Mouse (Mus musculus) kidney, embryonic 16.5 days (tissue): ENCODE data around the gene Mnd1. TPM values are rescaled to one million over a fixed set of nuclear protein-coding genes. Genes with fewer than 3 reads are reported as not detected.

Source experiments
- ATAC-seq: fragments of 200-750 bp; cut with Nextera tagmentation; 2 replicates; pipeline ENCODE4 v1.8.0; 2017; ENCODE audit warnings: moderate TSS enrichment; ENCODE audit not compliant: low FRiP score, low TSS enrichment
- H3K27ac ChIP-seq: fragments of 300-500 bp; sonication (generic); 2 replicates; pipeline ENCODE4 v1.5.1; 2014; ENCODE audit warnings: low read length
- H3K27me3 ChIP-seq: fragments of 300-500 bp; sonication (generic); 2 replicates; pipeline ENCODE4 v1.6.1; 2014; ENCODE audit warnings: low read length, control low read depth, mixed read lengths; ENCODE audit not compliant: insufficient read depth
- H3K36me3 ChIP-seq: fragments of 300-500 bp; sonication (generic); 2 replicates; pipeline ENCODE4 v1.6.1; 2014; ENCODE audit warnings: low read length, control low read depth, mixed read lengths; ENCODE audit not compliant: insufficient read depth
- H3K4me1 ChIP-seq: fragments of 300-500 bp; sonication (generic); 2 replicates; pipeline ENCODE4 v1.6.1; 2014; ENCODE audit warnings: low read length, control low read depth, mixed read lengths; ENCODE audit not compliant: insufficient read depth
- H3K4me2 ChIP-seq: fragments of 300-500 bp; sonication (generic); replicated peaks from 2 replicates; pipeline ENCODE4 v1.6.1; 2014; ENCODE audit warnings: low read depth, low read length
- H3K4me3 ChIP-seq: fragments of 300-500 bp; sonication (generic); 2 replicates; pipeline ENCODE4 v1.5.1; 2014; ENCODE audit warnings: mild to moderate bottlenecking, low read length
- H3K9ac ChIP-seq: fragments of 300-500 bp; sonication (generic); replicated peaks from 2 replicates; pipeline ENCODE4 v1.6.1; 2014; ENCODE audit warnings: low read length
- H3K9me3 ChIP-seq: fragments of 300-500 bp; sonication (generic); 2 replicates; pipeline ENCODE4 v1.6.1; 2016; ENCODE audit warnings: low read length, control low read depth
- WGBS: fragments of 180-500 bp; shearing (Covaris S2); extraction: QIAGEN DNeasy Blood & Tissue Kit; methylation state at CpG from one replicate; pipeline ENCODE4 v1.1.7; 2014; 5-methylcytosine and 5-hydroxymethylcytosine counted together
- polyA plus RNA-seq: library from polyadenylated mRNA; unstranded; fragments of >200 nt; fragmentation: Nextera tagmentation; extraction: Ambion mirVana; gene quantifications from 2 replicates; pipeline ENCODE4 v1.2.1, GENCODE M21; 2015

The Mnd1 gene
- polyA plus RNA-seq, 1 experiment from 2014 or later: 13.3 TPM

GRCm38 (mm10) chr3:84080074-84080473 lies 75.5 kb downstream of the Mnd1 start:
- Histone ChIP-seq H3K4me1 (peaks cover 4% of the 10 kb centered on the region), H3K9ac (no peak overlapping the region), H3K4me2 (no peak overlapping the region), H3K27ac (no peak overlapping the region), H3K4me3 (no peak overlapping the region), H3K27me3 (no peaks in the 10 kb centered on the region), H3K9me3 (peaks cover 7% of the 10 kb centered on the region; the same call in 1 of the 2 replicates), H3K36me3 (no peaks in the 10 kb centered on the region)
- ATAC-seq: no peak
- WGBS: 87% methylated on average over 7 of the region's 7 CpGs

GRCm38 (mm10) chr3:84077505-84077904 lies 78.1 kb downstream of the Mnd1 start:
- ATAC-seq: no peak
- Histone ChIP-seq H3K9ac (no peak overlapping the region), H3K27ac (no peak overlapping the region), H3K4me2 (no peak overlapping the region), H3K4me1 (no peaks in the 10 kb centered on the region), H3K9me3 (peaks cover 7% of the 10 kb centered on the region; the same call in 1 of the 2 replicates), H3K4me3 (no peak overlapping the region), H3K27me3 (no peaks in the 10 kb centered on the region), H3K36me3 (no peaks in the 10 kb centered on the region)
- 92% methylated on average over 4 of the region's 4 CpGs for WGBS

- no peak overlapping the region for H3K9ac ChIP-seq
- ATAC-seq: no peak
- H3K4me2 ChIP-seq: no peak overlapping the region
- no peaks in the 10 kb centered on the region for H3K27me3 ChIP-seq
- no peaks in the 10 kb centered on the region for H3K4me1 ChIP-seq
- no peak overlapping the region for H3K27ac ChIP-seq
- H3K4me3 ChIP-seq: no peak overlapping the region
- no peaks in the 10 kb centered on the region for H3K9me3 ChIP-seq
- WGBS: 79% methylated on average over 13 of the region's 13 CpGs
- H3K36me3 ChIP-seq: no peaks in the 10 kb centered on the region
These were observed 78.8 kb downstream of the Mnd1 start for GRCm38 (mm10) chr3:84076543-84077332.

- H3K9ac ChIP-seq: no peak overlapping the region
- H3K4me3 ChIP-seq: no peak overlapping the region
- no peaks in the 10 kb centered on the region for H3K27me3 ChIP-seq
- no peak overlapping the region for H3K27ac ChIP-seq
- 51% methylated on average over 4 of the region's 4 CpGs for WGBS
- H3K36me3 ChIP-seq: no peaks in the 10 kb centered on the region
- no peak overlapping the region for H3K4me2 ChIP-seq
- no peak for ATAC-seq
- no peaks in the 10 kb centered on the region for H3K4me1 ChIP-seq
- no peaks in the 10 kb centered on the region for H3K9me3 ChIP-seq
These were observed 80.1 kb downstream of the Mnd1 start for GRCm38 (mm10) chr3:84075516-84075915.

GRCm38 (mm10) chr3:84074777-84075176 lies 80.8 kb downstream of the Mnd1 start:
- Histone ChIP-seq H3K4me3 (no peak overlapping the region), H3K9me3 (no peaks in the 10 kb centered on the region), H3K4me1 (no peaks in the 10 kb centered on the region), H3K27ac (no peak overlapping the region), H3K27me3 (no peaks in the 10 kb centered on the region), H3K9ac (no peak overlapping the region), H3K4me2 (no peak overlapping the region), H3K36me3 (no peaks in the 10 kb centered on the region)
- no peak for ATAC-seq
- WGBS: 64% methylated on average over 2 of the region's 2 CpGs

GRCm38 (mm10) chr3:84071641-84072040 lies 83.9 kb downstream of the Mnd1 start:
- Histone ChIP-seq H3K9me3 (no peaks in the 10 kb centered on the region), H3K27me3 (no peaks in the 10 kb centered on the region), H3K4me3 (no peak overlapping the region), H3K4me1 (no peaks in the 10 kb centered on the region), H3K4me2 (no peak overlapping the region), H3K27ac (no peak overlapping the region), H3K9ac (no peak overlapping the region), H3K36me3 (no peaks in the 10 kb centered on the region)
- ATAC-seq: no peak
- WGBS: 18% methylated on average over 2 of the region's 2 CpGs

GRCm38 (mm10) chr3:84070811-84071210 lies 84.8 kb downstream of the Mnd1 start:
- H3K27ac ChIP-seq: no peak overlapping the region
- 89% methylated on average over 8 of the region's 8 CpGs for WGBS
- no peaks in the 10 kb centered on the region for H3K9me3 ChIP-seq
- ATAC-seq: no peak
- no peak overlapping the region for H3K4me3 ChIP-seq
- no peak overlapping the region for H3K4me2 ChIP-seq
- no peaks in the 10 kb centered on the region for H3K27me3 ChIP-seq
- no peaks in the 10 kb centered on the region for H3K4me1 ChIP-seq
- no peaks in the 10 kb centered on the region for H3K36me3 ChIP-seq
- H3K9ac ChIP-seq: no peak overlapping the region

- no peak overlapping the region for H3K4me2 ChIP-seq
- H3K27ac ChIP-seq: no peak overlapping the region
- ATAC-seq: no peak
- H3K4me1 ChIP-seq: no peaks in the 10 kb centered on the region
- H3K27me3 ChIP-seq: no peaks in the 10 kb centered on the region
- H3K4me3 ChIP-seq: no peak overlapping the region
- H3K9me3 ChIP-seq: peaks cover 2% of the 10 kb centered on the region; the same call in 1 of the 2 replicates
- H3K36me3 ChIP-seq: no peaks in the 10 kb centered on the region
- H3K9ac ChIP-seq: no peak overlapping the region
- 81% methylated on average over 13 of the region's 13 CpGs for WGBS
These were observed 86.5 kb downstream of the Mnd1 start for GRCm38 (mm10) chr3:84068831-84069709.

- no peak overlapping the region for H3K4me2 ChIP-seq
- H3K36me3 ChIP-seq: no peaks in the 10 kb centered on the region
- peaks cover 7% of the 10 kb centered on the region; the same call in 1 of the 2 replicates for H3K9me3 ChIP-seq
- no peaks in the 10 kb centered on the region for H3K4me1 ChIP-seq
- no peak overlapping the region for H3K4me3 ChIP-seq
- no peaks in the 10 kb centered on the region for H3K27me3 ChIP-seq
- ATAC-seq: no peak
- no peak overlapping the region for H3K27ac ChIP-seq
- no peak overlapping the region for H3K9ac ChIP-seq
- 60% methylated on average over 4 of the region's 4 CpGs for WGBS
These were observed 89.8 kb downstream of the Mnd1 start for GRCm38 (mm10) chr3:84065825-84066224.
